Mouse (Mus musculus) bone marrow, adult 2 months (tissue): ENCODE results near the gene Spty2d1. TPM values are rescaled to one million over a fixed set of nuclear protein-coding genes. Genes with fewer than 3 reads are reported as not detected.

Source experiments
- H3K27ac ChIP-seq: fragments of 200-500 bp; 2 replicates; pipeline ENCODE4 v1.5.1; 2012; ENCODE audit warnings: low read depth, mild to moderate bottlenecking, control low read depth, inconsistent platforms, low read length; ENCODE audit not compliant: control insufficient read depth, poor library complexity, insufficient read depth
- H3K4me1 ChIP-seq: fragments of 200-500 bp; 2 replicates; pipeline ENCODE4 v1.6.1; 2011; ENCODE audit warnings: low read length; ENCODE audit not compliant: control insufficient read depth, insufficient read depth
- H3K4me3 ChIP-seq: fragments of 200-500 bp; replicated peaks from 2 replicates; pipeline ENCODE3; 2011; ENCODE audit warnings: mild to moderate bottlenecking, low read depth, low read length, control low read depth; ENCODE audit not compliant: control insufficient read depth
- CTCF ChIP-seq: fragments of 200-500 bp; IDR thresholded peaks from 2 replicates; pipeline ENCODE4 v1.5.1; 2011; ENCODE audit warnings: low read length, control low read depth; ENCODE audit not compliant: control insufficient read depth, insufficient read depth
- POLR2A ChIP-seq: fragments of 200-500 bp; IDR thresholded peaks from 2 replicates; pipeline ENCODE4 v1.6.1; 2011; ENCODE audit warnings: low read depth, mild to moderate bottlenecking, control low read depth, low read length, borderline replicate concordance; ENCODE audit not compliant: control insufficient read depth
- WGBS: fragments of 180-500 bp; shearing (Covaris S2); methylation state at CpG from one replicate; pipeline ENCODE4 v1.1.7; 2018; 5-methylcytosine and 5-hydroxymethylcytosine counted together
- polyA plus RNA-seq: library from polyadenylated mRNA; stranded (reverse); fragments of >200 nt; gene quantifications from 2 replicates; pipeline ENCODE4 v1.2.4, GENCODE M21; 2011; ENCODE audit warnings: low replicate concordance; ENCODE audit not compliant: missing spikeins, insufficient read depth, insufficient read length

Spty2d1 gene
- polyA plus RNA-seq, 1 experiment, result 12.9 TPM

- TF ChIP-seq POLR2A (no peak), CTCF (no peak)
- no peak overlapping the region for H3K4me3 ChIP-seq
- H3K4me1 ChIP-seq, result no peaks in the 10 kb centered on the region
- 69% methylated on average over 4 of the region's 4 CpGs for WGBS
- no peak overlapping the region for H3K27ac ChIP-seq
These were observed 6.3 kb downstream of the Spty2d1 start for GRCm38 (mm10) chr7:47001900-47002275.

- TF ChIP-seq POLR2A (no peak), CTCF (no peak)
- Histone ChIP-seq H3K4me1 (no peaks in the 10 kb centered on the region), H3K27ac (no peak overlapping the region), H3K4me3 (no peak overlapping the region)
- 60% methylated on average over 5 of the region's 5 CpGs for WGBS
These were observed 6.9 kb downstream of the Spty2d1 start for GRCm38 (mm10) chr7:47001125-47001899.

GRCm38 (mm10) chr7:47000644-47000983 is 7.6 kb downstream of the Spty2d1 start:
- Histone ChIP-seq H3K4me3 (no peak overlapping the region), H3K27ac (no peak overlapping the region), H3K4me1 (no peaks in the 10 kb centered on the region)
- TF ChIP-seq POLR2A, result no peak
- no peak for TF ChIP-seq CTCF
- WGBS, result 88% methylated on average over 3 of the region's 3 CpGs

DNA sequence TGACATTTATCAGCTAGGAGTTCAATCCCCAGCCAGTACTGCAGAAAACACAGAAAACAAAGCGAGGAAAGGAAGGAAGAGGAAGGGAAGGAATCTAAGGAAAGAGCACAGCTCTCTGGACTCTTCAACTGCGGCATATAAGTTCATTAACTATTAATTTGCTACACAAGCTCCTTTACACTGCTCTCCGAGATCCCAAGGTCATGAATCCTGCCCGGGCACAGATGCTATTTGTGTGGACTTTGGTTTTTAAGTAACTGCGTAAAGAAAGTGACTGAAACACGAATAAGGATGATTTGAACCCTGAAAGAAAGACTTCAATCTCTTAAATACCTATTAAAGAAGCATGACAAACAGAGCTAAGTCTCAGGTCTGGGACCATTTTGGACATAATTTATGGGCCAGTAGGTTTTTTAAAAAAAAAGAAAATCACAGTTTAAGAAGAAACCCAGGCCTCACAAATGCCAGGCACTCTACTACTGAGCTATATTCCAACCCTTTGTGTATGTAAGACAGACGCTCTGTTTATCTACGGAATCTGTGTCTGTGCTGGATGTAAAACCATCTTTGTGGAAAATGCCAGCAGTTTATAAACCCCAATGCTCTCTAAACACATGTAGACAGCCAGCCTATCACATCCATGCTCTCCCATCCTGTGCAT is 8.1 kb downstream of the Spty2d1 start:
- 86% methylated on average over 8 of the region's 8 CpGs for WGBS
- TF ChIP-seq POLR2A (no peak), CTCF (no peak)
- no peak overlapping the region for H3K27ac ChIP-seq
- no peak overlapping the region for H3K4me3 ChIP-seq
- no peaks in the 10 kb centered on the region for H3K4me1 ChIP-seq

GRCm38 (mm10) chr7:46998942-46999341 is 9.3 kb downstream of the Spty2d1 start:
- H3K4me3 ChIP-seq, result no peak overlapping the region
- H3K27ac ChIP-seq, result no peak overlapping the region
- 34% methylated on average over 2 of the region's 2 CpGs for WGBS
- no peaks in the 10 kb centered on the region for H3K4me1 ChIP-seq
- TF ChIP-seq POLR2A, result no peak
- TF ChIP-seq CTCF, result no peak

DNA sequence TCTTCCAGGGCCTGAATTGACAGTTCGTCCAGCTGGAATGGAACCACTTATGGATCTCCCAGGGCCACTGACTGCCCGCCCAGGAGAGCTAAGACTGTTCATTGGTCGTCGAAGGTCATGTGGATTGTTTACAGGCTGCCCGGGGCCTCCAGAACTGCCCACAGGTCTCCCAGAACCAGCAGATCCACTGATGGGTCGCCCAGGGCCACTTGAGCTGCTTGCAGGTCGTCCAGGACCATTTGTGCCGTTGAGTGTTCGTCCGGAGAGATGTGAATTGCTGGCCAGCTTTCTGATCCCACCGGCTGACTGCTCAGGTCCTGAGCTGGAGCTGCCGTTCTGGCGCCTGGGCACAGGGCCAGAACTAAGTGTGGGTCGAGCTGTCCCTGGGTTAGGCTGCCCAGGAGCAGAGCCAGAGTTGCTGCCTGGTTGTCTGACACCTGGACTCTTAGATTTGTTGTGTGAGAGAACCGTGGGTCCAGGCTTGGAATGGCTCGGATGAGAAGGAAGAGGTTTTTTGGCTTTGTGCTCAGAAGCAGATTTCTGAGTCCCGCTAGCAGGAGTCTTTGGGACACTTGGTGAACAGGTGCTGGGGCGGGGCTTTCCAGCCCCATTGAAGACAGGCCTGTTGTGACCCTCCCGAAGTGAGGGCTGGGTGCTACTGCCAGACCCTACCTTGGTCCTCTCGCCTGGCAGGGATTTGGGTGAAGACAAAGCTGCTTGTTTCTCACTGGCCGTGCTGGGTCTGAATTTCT is 10.4 kb downstream of the Spty2d1 start:
- TF ChIP-seq CTCF (no peak), POLR2A (no peak)
- H3K4me3 ChIP-seq, result no peak overlapping the region
- 83% methylated on average over 21 of the region's 21 CpGs for WGBS
- H3K27ac ChIP-seq, result no peak overlapping the region
- no peaks in the 10 kb centered on the region; the same call in 1 of the 2 replicates for H3K4me1 ChIP-seq

- Histone ChIP-seq H3K4me3 (no peak overlapping the region), H3K4me1 (no peaks in the 10 kb centered on the region; the same call in 1 of the 2 replicates), H3K27ac (no peak overlapping the region)
- TF ChIP-seq CTCF (no peak), POLR2A (no peak)
- 79% methylated on average over 4 of the region's 4 CpGs for WGBS
These were observed 11.2 kb downstream of the Spty2d1 start for GRCm38 (mm10) chr7:46997008-46997407.

- TF ChIP-seq CTCF, result no peak
- no peak for TF ChIP-seq POLR2A
- Histone ChIP-seq H3K4me3 (no peak overlapping the region), H3K4me1 (no peaks in the 10 kb centered on the region; the same call in 1 of the 2 replicates), H3K27ac (no peak overlapping the region)
- 62% methylated on average over 3 of the region's 3 CpGs for WGBS
These were observed 12.7 kb downstream of the Spty2d1 start for GRCm38 (mm10) chr7:46995558-46995957.
